Mouse (Mus musculus): Measurements from ENCODE around the gene Klk9.
A peak's percentile ranks its signal among the peaks of the same experiment; 100 is the strongest.

Gene Klk9

GRCm38 (mm10) chr7:43791591-43791990, at the start of gene Klk9:
Gene Klk9 (plus strand): TSS chr7:43791891.
- no peak for DNase-seq (ENCODE audit: low read depth, low spot score)

GRCm38 (mm10) chr7:43747788-43748187, 43.9 kb upstream of the Klk9 start:
- no peak for DNase-seq (ENCODE audit: low read depth, low spot score)

- DNase-seq (ENCODE audit: low read depth, low spot score): no peak
Measured at GRCm38 (mm10) chr7:43752806-43753205, 38.9 kb upstream of the Klk9 start.

GRCm38 (mm10) chr7:43766484-43766883, 25.2 kb upstream of the Klk9 start:
- no peak for DNase-seq (ENCODE audit: low read depth, low spot score)

GRCm38 (mm10) chr7:43768597-43768996, 23.1 kb upstream of the Klk9 start, which contains the start of gene Klk12:
Gene Klk12 (plus strand): TSS chr7:43768897.
- DNase-seq (ENCODE audit: low read depth, low spot score): no peak

- DNase-seq (ENCODE audit: low read depth, low spot score): no peak
Measured at GRCm38 (mm10) chr7:43769636-43770035, 22.1 kb upstream of the Klk9 start.

- no peak for DNase-seq (ENCODE audit: low read depth, low spot score)
Measured at GRCm38 (mm10) chr7:43770701-43771100, 21.0 kb upstream of the Klk9 start.

GRCm38 (mm10) chr7:43771916-43772315, 19.8 kb upstream of the Klk9 start:
- no peak for DNase-seq (ENCODE audit: low read depth, low spot score)

- no peak for DNase-seq (ENCODE audit: low read depth, low spot score)
Measured at GRCm38 (mm10) chr7:43772901-43773300, 18.8 kb upstream of the Klk9 start.

GRCm38 (mm10) chr7:43774364-43774763, 17.3 kb upstream of the Klk9 start, which contains the start of gene Klk11:
Gene Klk11 (plus strand): TSS chr7:43774604.
- no peak for DNase-seq (ENCODE audit: low read depth, low spot score)

- no peak for DNase-seq (ENCODE audit: low read depth, low spot score)
Measured at GRCm38 (mm10) chr7:43774802-43775201, 16.9 kb upstream of the Klk9 start.

GRCm38 (mm10) chr7:43775311-43776057, 16.2 kb upstream of the Klk9 start:
- DNase-seq (ENCODE audit: low read depth, low spot score): no peak

- no peak for DNase-seq (ENCODE audit: low read depth, low spot score)
Measured at GRCm38 (mm10) chr7:43776506-43776905, 15.2 kb upstream of the Klk9 start.

GRCm38 (mm10) chr7:43777423-43777822, 14.3 kb upstream of the Klk9 start:
- no peak for DNase-seq (ENCODE audit: low read depth, low spot score)

- no peak for DNase-seq (ENCODE audit: low read depth, low spot score)
Measured at GRCm38 (mm10) chr7:43778176-43778970, 13.3 kb upstream of the Klk9 start.

GRCm38 (mm10) chr7:43780241-43780640, 11.4 kb upstream of the Klk9 start:
- DNase-seq (ENCODE audit: low read depth, low spot score): no peak

GRCm38 (mm10) chr7:43780746-43781145, 10.9 kb upstream of the Klk9 start, which contains the start of gene Klk10:
Gene Klk10 (plus strand): TSS chr7:43781035.
- DNase-seq (ENCODE audit: low read depth, low spot score): no peak

GRCm38 (mm10) chr7:43781541-43781940, 10.2 kb upstream of the Klk9 start:
- DNase-seq (ENCODE audit: low read depth, low spot score): no peak

- DNase-seq (ENCODE audit: low read depth, low spot score): peak; percentile 65
Measured at GRCm38 (mm10) chr7:43782275-43783265, 9.1 kb upstream of the Klk9 start.

GRCm38 (mm10) chr7:43785286-43785685, 6.4 kb upstream of the Klk9 start:
- no peak for DNase-seq (ENCODE audit: low read depth, low spot score)

- no peak for DNase-seq (ENCODE audit: low read depth, low spot score)
Measured at GRCm38 (mm10) chr7:43788096-43788495, 3.6 kb upstream of the Klk9 start.
